Mouse (Mus musculus) liver, embryonic 14.5 days (tissue): ENCODE measurements around the gene Ctf2.

Experiments
- CTCF ChIP-seq: IDR thresholded peaks from 2 replicates; pipeline ENCODE4 v1.5.1; 2016; ENCODE audit warnings: antibody characterized with exemption, low read depth, control low read depth
- EP300 ChIP-seq: IDR thresholded peaks from 2 replicates; pipeline ENCODE4 v1.6.1; 2016; ENCODE audit warnings: antibody characterized with exemption, low read depth

DNA sequence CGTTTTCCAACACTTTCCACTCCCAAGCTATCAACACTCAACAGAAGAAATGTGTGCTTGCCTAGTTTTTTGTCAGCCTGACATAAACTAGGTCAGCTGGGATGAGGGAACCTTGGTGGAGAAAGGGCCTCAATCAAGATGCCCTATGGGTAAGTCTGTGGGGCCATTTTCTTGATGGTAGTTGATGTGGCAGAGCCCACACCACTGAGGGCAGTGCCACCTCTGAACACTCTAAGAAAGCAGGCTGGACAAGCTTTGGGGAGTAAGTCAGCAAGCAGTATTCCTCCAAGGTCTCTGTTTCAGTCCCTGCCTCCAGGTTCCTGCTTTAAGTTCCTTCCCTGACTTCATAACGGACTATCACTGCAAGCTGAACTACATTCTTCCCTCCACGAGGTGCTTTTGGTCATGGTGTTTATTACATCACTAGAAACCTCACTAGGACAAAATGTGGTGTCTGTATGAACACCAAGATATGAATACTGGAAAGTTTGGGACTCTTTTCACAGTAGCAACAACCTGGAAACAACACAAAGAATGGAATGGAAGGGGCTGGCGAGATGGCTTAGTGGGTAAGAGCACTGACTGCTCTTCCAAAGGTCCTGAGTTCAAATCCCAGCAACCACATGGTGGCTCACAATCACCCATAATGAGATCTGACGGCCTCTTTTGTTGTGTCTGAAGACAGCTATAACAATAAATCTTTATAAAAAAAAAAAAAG lies 22.5 kb downstream of the Ctf2 start:
- TF ChIP-seq CTCF, result no peak
- TF ChIP-seq EP300, result no peak
